Mouse (Mus musculus): ENCODE results near the gene Tbc1d10c.

DNA sequence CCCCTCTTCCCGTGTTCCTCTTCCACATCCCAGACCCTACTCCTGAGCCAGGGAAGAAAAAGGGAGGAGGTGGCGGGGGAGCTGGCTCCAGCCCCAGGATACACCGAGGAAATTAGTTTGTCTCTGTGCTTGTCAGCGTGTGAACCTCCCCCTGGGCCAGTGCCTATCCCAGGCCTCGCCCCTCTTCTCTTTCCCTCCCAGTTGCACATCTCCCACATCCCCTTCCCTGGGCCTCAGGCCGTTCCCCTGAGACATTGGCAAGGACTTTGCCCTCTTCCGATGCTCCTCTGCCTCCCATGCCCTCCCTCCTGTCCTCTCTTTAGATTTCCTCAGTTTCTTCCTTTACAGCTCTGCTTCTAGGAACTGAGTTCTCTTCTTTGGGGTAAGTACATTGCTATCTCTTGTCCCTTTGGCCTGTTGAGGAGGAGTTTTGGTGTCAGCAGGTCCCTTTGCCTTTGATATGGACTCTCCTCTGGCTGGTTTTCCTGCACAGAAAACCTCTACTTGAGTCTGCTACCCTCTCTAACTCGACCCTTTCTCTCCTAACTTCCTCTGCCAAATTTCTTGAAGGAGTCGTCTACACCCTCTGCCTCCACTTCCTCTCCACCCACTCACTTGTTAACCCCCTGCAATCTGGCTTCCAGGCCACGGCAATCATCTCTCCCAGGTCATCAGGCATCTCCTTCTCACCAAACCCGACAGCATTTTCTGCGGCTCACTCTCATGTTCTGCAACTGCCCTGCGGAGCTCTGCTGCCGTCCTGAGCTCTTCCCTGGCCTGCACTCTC, 30.1 kb upstream of the Tbc1d10c start:
- TF ChIP-seq USF2 (conservative IDR thresholded peaks at IDR 0.05; ENCODE audit: low read depth, low read length) (no peak), MAFK (IDR thresholded peaks at IDR 0.05; ENCODE audit: insufficient replicate concordance, low read length) (no peak), NELFE (IDR thresholded peaks at IDR 0.05; ENCODE audit: low read depth, low read length) (no peak), HCFC1 (IDR thresholded peaks at IDR 0.05; ENCODE audit: low read depth, low read length) (no peak), BHLHE40 (IDR thresholded peaks at IDR 0.05; ENCODE audit: low read depth, low read length) (no peak), SIN3A (IDR thresholded peaks at IDR 0.05; ENCODE audit: low read length) (no peak), CTCF (conservative IDR thresholded peaks at IDR 0.05 in 1 of 2, IDR thresholded peaks at IDR 0.05 in 1 of 2; ENCODE audit: low read depth in 2 of 2, low read length in 2 of 2) (no peak), EP300 (IDR thresholded peaks at IDR 0.05; ENCODE audit: low read length) (no peak), CHD1 (IDR thresholded peaks at IDR 0.05; ENCODE audit: low read depth, low read length) (no peak), MAX (IDR thresholded peaks at IDR 0.05; ENCODE audit: low read length) (no peak)
